Mouse (Mus musculus): ENCODE measurements at regions not wholly inside any gene's neighbourhood (a gene's known extent, or its start where the extent isn't known, plus 50 kb on each side); places are given as distances from the start of the nearest gene placed in this dataset.
A peak's percentile ranks its signal among the peaks of the same experiment; 100 is the strongest.
"Not testable (repeated sequence)": the region's sequence is repeated elsewhere in the genome, so short reads cannot be mapped to it uniquely, and the experiment has no call there.

DNA sequence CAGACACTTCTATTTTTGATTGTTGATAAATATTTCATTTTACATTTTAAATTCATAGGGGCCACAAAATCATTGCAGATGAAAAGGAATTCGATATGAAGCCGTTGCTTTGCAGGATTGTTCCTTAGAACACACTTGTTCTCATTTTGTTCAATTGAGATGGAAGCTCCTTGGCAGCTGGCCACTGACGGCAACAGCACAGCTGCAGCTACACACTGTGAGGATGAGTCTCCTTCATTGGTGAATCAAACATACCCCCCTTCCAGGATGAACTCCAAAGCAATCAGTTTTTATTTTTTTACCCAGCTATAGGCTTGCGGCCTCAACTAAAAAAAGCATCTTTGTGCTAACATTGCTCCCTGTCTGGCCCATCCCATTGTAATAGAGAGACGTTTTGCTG, 475.1 kb downstream of the Tbl1xr1 start:
- DNase-seq (ENCODE audit: extremely low spot score in 1 of 2, low spot score in 1 of 2), result peak; percentile 10 to 69

GRCm38 (mm10) chr3:22559556-22559955, 483.1 kb downstream of the Tbl1xr1 start:
- no peak for DNase-seq (ENCODE audit: extremely low spot score in 1 of 2, low spot score in 1 of 2)

- not testable (repeated sequence) for DNase-seq (ENCODE audit: extremely low spot score in 1 of 2, low spot score in 1 of 2)
Measured at GRCm38 (mm10) chr3:22560476-22561170, 484.2 kb downstream of the Tbl1xr1 start.

All from layer of hippocampus, postnatal 25 days (tissue).